Mouse (Mus musculus): Measurements from ENCODE around the gene Mpdz. TPM values are rescaled to one million over a fixed set of nuclear protein-coding genes. Genes with fewer than 3 reads are reported as not detected.

Gene Mpdz
- total RNA-seq, 1 experiment from 2014 or later = 0.69 TPM

DNA sequence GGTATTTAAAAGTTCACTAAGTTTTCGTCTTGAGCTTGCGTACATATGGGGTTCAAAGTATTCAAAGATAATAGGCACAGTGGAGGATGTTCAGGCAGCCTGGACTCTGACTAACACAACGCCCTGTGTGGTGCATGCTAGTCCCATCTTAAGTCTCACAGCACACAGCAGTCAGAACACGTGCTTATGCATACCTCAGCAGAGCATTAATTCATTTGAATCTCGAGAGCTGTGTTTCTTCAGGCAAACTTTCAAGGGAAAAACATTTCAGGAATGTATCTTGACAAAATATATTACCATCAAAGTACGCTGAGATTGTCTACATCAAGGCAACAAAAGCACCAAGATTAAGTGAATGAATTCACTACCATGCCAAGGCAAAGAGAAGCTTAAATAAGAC is 45.7 kb downstream of the Mpdz start:
- no peak for ATAC-seq (replicated peaks; ENCODE audit: low read depth, poor library complexity, severe bottlenecking)

DNA sequence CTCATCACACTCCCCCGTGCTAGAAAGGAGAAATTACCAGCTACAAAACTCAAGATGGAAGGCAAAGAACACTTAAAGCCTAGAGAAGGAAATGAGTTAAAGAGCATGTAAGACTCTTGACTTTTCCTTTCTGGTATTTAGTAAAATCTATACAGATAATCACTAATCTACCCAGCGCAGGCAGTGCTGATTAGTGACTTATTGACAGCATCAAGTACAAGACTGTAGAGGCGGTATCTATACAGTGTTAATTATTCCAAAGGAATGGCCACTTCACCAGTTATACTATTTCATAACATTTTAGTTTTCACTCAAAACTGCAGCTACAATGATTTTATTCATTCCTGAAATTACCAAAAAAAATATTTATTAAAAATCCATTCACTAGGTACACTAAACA is 49.7 kb downstream of the Mpdz start:
- ATAC-seq (replicated peaks; ENCODE audit: low read depth, poor library complexity, severe bottlenecking) = no peak

DNA sequence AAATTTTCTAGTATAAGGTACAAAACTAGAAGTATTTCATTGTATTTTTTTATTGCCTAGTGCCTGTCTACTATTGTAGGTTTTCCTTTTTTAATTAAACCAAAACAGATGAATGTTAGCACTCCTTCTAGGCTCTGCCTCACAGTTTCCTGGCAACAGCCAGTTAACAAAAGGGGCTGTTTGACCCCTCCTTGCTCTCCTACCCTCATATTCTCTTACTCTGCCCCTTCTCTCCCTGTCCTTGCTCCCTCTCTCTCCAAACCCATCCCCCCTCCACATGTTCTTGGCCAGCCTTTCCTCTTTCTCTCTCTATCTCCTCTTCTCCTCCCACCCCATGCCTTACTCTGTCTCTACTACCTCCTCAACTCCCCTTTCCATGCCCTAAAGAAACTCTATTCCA is 53.4 kb downstream of the Mpdz start:
- no peak for ATAC-seq (replicated peaks; ENCODE audit: low read depth, poor library complexity, severe bottlenecking)

DNA sequence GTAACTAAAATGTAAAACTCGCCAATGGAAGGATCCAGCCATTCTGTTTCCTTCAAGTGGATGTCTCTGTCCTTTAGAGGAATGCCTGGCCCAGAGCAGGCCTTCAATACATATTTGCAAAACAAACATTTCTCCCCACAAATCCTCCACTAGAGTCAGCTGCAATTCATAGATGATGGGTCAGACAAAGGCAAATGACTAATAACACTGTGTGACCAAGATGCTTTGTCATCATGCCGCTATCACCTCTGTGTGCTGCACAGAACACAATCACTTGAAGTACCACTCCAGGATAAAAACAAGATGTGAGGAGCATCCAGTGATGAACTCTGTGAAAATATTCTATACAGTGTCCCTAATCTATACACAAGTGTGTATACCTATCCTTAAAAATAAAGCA is 55.0 kb downstream of the Mpdz start:
- no peak for ATAC-seq (replicated peaks; ENCODE audit: low read depth, poor library complexity, severe bottlenecking)

DNA sequence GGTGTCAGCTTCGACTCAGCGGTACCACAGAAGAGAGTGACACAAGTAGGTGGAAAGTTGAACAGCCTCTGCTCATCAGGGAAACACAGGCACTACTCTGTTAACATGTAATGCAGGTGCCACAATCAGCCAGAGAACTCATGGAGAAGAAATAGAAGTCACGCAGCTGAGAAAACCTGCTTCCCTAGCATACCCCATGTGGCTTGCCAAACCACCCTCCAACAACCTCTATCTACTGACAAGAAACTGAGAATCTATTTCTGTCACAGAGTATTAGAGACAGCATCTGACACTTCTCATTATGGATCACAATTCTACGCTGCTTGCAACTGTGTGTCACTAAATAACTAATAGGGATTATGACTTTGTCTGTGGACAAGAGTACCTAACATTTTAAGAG is 70.3 kb downstream of the Mpdz start:
- ATAC-seq (replicated peaks; ENCODE audit: low read depth, poor library complexity, severe bottlenecking) = no peak

DNA sequence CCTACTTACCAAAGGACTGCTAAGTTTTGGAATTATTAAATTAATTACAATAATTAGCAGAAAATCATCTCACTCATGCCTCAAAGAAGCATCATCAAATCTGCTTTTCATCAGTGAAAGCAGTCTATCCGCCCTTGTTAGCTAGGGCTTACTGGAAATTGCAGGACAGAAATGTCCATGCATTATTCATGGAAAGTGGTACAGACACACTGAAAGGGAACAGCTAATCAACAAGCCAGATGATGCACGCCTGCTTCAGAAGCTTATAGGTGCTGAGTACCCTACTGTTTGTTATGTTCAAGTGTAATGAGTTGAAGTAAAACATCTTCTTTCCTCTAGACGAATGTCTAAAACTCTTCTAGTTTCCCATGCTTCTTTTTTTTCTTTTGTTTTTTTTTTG is 91.2 kb downstream of the Mpdz start:
- ATAC-seq (replicated peaks; ENCODE audit: low read depth, poor library complexity, severe bottlenecking) = no peak

DNA sequence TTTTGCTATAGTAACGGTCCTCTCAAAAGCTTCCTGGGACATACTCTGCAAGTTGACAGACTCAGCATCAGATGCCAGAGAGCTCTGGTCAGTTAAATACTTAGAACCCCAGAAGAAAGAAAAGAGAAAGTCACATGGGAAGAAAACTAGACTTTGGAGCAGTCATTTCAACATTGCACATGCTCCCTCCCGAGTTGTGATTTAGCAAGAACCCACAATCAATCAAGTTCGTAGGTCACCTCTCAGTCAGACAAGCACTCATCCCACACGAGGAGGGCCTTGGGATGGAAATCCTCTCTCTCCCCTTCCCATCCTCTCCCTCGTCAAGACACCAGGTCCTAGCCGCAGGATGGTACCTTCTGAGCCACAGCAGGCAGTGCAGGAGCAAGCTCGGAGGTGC is 94.0 kb downstream of the Mpdz start:
- ATAC-seq (replicated peaks; ENCODE audit: low read depth, poor library complexity, severe bottlenecking) = no peak

DNA sequence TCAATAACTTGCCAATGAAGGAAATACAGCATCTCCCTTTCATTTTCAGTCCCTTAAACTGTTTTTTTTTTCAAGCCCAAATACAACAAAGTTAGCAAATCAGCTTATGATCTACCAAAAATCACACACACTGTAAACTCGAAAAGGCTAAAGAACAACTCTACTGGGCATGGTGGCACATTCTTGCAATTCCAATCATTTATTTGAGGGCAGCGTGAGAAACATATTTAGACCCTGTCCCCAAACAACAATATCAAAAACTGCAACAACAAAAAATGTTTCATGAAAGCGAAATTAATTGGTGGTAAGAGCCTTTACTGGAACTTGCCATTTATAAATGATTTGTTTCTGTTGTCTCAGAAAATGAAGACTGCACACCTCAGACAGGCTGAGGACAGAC is 97.5 kb downstream of the Mpdz start:
- ATAC-seq (replicated peaks; ENCODE audit: low read depth, poor library complexity, severe bottlenecking) = no peak

DNA sequence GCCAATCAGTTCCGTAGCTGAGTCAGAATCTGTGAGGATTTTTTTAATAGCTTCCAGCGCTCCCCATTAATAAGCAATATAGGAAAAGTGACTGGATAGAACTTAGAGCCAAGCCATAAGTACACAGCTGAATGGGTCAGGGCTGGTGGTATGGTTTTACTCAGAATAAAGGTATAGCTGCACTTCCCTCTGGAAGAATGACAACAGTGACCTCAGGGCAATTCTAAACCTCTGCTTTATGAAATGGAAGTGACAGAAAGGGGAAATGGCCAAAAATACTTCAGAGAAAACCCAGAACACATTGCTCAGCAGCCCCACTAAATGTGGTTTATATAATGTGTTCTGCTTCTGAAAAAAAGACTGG is 109.0 kb downstream of the Mpdz start:
- ATAC-seq (replicated peaks; ENCODE audit: low read depth, poor library complexity, severe bottlenecking) = no peak

DNA sequence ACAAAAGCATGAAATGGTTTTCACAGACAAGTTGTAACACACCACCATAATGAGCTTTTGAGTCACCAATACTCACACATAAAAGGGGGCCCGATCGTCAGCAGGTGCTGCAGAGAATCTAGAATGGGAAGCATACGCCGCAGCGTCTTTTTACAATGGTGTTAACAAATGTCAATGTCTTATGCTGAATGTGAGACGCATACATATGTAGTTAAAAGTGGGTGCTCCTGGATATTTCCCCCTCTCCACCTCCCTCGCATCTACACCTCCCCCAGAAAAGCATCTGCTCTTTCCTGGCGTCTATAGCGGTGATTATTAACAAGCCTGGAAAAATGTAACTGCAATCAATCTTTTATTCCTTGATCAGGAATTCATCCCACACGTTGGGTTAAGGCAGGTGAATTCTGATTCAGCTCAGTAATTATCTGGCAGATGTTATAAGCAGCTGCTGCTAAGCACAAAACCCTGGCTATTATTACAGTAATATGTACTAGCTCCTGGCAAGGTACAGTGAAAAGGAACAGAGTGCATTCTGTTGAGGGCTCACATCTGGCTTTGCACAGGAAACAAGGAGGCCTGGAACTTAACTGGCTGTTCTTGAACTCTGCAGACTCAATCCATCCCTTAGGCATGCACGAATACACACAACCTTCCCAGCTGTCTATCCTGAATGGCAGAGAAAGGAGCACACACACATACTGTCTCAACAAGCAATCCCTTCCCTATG is 109.6 kb downstream of the Mpdz start:
- ATAC-seq (replicated peaks; ENCODE audit: low read depth, poor library complexity, severe bottlenecking) = no peak

DNA sequence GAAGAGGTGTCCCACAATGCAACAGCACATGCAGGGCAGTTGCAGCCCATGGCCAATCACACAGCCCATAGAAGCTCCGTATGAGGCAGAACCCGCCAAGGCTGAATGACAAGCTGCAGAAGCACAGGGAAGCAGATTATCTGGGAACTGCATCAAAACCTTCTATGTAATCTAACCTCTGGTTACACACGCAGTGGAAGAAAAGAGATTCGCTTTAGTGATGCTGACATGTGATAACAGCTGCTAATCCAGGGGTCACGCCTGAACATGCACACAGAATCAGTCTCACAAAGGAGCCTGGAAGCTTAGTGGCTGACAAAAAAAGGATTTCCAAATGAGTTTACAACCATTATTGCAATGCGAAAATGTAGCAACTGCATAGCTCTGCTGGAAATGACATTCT is 110.2 kb downstream of the Mpdz start:
- ATAC-seq (replicated peaks; ENCODE audit: low read depth, poor library complexity, severe bottlenecking) = no peak

DNA sequence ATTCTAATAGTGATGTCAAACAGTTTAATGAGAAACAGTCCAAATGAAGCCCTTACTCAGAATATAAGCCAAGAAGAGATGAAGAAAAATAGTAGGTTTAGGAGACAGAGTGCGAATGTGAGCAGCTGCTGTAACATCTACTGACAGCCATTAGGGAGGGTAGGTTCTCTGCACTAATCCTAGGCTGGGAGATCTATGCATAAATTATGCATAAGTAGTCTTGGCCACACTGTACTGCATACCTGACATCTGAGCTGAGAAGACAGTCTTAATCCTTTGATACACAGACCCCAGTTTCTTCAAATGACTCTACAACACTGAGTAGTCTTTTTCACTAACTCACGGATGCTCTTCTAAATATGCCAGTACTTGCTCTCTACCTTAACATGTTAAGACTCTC is 114.9 kb downstream of the Mpdz start:
- no peak for ATAC-seq (replicated peaks; ENCODE audit: low read depth, poor library complexity, severe bottlenecking)

DNA sequence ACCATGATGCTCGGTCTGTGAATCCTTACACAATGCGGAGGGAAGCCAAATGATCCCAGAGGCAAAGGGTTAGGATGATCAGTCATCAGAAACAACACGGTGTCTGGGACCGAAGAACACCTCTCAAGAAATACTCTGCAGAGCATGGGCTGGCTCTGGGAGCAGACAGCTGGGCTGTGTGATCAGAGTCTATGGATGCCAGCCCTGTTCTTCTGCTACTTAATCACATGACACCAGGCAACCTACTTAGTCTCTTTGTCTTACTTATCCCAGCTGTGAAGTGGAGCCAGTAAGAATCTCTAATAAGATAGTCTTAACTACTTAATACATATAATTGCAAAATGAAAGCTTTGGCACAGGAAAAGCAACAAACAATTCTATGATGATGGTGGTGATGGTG is 118.8 kb downstream of the Mpdz start:
- ATAC-seq (replicated peaks; ENCODE audit: low read depth, poor library complexity, severe bottlenecking) = no peak

DNA sequence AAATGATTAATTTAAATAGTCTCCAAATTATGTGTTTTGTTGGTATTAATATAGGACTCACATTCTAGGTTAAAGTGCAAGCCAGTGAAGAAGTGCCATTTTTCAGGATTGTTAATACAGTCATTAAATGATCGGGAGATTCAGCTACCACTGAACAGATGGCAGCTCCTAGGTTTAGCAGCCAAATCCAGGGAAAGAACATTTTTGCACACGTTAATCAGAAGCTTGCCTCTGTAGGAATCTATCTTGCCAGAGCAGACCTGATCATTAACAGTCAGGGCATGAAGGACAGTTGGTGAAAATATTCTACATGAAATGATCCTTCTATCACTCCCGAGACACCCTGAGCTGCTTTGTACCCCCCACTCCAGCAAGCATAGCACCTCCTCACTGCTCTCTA is 120.4 kb downstream of the Mpdz start:
- ATAC-seq (replicated peaks; ENCODE audit: low read depth, poor library complexity, severe bottlenecking) = no peak

DNA sequence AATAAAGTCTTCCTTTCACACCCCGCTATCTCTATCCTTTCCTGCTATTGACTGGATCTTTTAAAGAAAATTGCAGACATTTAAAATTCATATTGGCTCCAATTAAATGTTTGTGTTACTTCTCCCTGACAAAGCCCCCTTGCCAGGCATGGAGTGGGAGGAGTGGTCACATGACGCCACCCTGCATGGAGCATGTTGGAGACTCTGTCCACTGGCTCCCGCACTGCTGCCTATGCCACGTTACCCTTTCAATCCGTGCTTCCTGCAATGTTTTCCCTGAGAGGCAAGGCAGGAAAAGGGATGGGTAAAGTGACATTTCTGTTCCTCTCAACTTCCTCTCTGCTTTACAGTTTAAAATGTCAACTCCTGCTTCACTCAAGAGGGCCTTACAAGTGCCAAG is 128.0 kb downstream of the Mpdz start:
- ATAC-seq (replicated peaks; ENCODE audit: low read depth, poor library complexity, severe bottlenecking) = no peak

DNA sequence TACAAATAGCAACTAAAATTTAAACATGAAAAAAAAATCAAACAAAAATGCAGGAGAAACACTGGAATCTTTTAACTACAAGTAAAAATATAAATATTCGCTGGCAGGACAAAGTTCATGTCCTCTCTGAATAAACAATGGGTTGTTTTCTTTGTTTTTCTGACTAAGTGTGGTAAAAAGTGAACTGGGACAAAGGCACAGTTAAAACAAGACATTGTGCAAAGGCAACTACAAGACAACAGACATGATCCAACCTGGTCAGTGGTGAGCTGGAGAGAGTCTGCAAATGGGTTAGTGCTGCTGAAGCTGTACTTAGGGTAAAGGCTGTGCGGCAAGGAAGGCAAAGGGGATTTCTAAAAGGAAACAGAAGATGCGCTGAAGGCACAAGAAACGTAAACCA is 129.4 kb downstream of the Mpdz start:
- no peak for ATAC-seq (replicated peaks; ENCODE audit: low read depth, poor library complexity, severe bottlenecking)

DNA sequence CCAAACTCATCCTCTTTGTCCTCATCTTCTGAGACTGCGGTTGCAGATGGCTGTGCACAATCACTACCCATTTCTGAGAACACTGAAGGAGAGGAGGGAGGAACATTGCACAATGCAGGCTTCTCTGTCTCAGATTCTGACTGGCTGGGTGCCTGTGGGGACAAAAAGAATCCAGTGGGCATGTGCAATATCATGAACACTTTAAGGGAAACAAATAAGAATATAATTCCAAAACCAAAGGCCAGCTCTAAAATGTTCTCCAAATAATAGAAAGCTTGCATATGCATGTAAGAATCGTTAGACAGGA is 132.5 kb downstream of the Mpdz start:
- ATAC-seq (replicated peaks; ENCODE audit: low read depth, poor library complexity, severe bottlenecking) = no peak

DNA sequence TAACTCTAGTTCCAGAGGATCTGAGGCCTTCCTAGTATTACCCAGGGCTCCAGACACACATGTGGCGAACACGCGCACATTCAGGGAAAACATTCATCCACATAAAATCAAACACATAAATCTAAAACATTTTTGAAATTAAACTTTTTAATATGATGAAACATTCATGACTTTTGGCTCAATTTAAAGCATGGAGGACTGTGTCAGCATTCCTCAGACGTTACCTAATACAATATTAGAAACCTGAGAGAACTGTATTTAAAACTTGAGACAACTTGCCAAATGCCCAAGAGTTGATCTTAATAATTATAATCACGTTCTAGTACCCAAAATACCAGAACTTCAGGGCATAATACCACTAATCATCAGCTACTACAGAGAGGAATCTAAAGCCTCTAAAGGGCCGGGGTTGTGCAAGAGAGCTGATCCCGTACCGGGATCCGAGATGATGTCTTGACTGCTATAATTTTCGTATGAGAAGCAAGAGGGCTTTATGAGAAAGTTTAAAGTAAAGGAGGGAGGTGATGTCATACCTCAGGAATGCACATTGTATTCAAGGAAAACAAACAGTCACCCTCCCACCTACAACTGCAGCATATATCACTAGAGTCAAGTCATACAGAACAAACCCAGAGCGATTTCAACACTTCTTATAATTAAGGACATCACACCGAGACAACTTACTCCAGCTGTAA is 133.0 kb downstream of the Mpdz start:
- ATAC-seq (replicated peaks; ENCODE audit: low read depth, poor library complexity, severe bottlenecking) = no peak

DNA sequence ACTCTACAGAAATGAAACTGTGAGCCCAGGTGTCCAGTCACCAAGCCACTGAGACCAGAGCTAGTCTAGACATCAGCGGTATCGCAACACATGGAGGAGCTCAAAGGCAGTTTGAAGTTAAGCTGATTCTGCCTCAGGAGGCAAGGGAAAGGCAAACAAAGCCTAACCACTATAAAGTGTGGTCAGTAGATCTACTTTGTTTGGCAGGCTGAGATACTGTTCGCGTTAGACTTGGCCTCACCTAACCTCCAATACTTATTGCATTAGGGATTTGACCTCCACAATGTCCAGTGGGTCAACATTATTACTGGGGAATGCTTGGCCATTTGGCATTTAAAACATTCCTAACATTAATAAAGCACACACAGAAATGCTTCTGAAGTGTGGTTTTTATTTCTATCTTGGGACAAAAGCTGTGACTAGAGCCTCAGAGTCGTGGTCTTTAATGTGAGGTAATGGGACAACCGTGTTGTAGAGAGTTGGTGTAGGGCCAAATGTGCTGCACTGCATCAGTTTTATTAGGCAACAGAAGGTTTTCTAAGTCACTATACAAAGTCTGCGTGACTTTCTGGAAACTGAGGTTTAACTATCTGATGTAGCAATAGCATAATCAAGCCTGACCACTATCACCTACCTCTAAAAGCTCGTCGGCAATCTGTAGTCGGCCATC is 134.9 kb downstream of the Mpdz start:
- no peak for ATAC-seq (replicated peaks; ENCODE audit: low read depth, poor library complexity, severe bottlenecking)

DNA sequence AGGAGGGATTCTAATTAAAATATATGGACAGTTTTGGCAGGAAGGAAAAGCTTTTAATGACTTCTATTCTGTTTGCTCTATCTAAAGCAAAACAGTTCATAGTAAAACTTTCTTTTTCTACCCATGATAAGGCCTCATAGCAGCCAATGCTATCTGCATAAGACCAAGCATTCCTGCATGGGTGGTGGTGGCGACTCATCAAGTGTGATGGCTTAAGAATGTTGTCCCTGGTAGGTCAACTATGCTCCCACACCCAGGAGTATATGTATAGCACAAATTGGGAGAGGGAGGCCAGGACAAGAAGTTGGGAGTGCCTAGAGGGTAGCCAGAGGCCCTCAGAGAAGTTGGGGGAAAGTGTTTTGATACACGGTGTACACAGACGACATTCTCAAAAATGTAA is 140.6 kb downstream of the Mpdz start:
- ATAC-seq (replicated peaks; ENCODE audit: low read depth, poor library complexity, severe bottlenecking) = no peak

DNA sequence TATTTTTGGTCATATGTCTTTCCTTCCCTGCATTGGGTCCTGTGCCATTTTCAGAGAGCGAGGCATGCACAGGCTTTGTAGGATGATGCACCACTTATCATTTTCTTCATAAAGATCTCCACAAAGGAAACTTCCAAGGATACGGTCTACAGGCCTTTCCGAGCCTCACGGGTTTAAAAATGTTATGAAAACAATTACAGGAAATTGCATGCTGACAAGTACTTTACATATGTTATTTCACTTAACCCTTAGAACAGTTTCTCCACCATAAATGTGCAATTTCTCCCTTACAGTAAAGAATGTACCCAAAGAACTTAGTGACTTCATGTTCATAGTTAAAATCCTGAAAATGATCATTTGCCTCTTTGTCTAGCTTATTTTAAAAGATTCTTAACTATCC is 144.2 kb downstream of the Mpdz start:
- ATAC-seq (replicated peaks; ENCODE audit: low read depth, poor library complexity, severe bottlenecking) = no peak

DNA sequence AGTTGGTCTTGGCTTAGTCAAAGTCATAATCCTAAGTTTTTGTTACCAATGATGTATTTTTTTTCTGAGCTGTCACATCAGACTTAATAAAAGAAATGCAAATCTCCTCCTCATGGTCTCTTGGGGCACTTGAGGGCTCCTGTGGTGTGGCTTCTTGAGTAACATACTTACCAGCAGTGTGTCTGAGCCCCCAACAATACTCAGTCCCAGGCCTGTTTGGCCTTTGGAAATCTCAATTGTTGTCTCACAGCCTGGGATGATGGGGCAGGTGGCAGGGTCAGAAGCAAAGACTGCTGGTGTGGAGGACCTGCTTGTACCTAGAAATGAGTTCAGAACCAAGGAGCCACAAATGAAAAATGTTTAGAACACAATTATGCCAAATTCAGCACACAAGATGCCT is 149.3 kb downstream of the Mpdz start:
- no peak for ATAC-seq (replicated peaks; ENCODE audit: low read depth, poor library complexity, severe bottlenecking)

Measured in common myeloid progenitor, adult 5-6 weeks (primary cell).